Mouse (Mus musculus) MEL (cell line): ENCODE measurements around the gene Exog. TPM values are rescaled to one million over a fixed set of nuclear protein-coding genes. Genes with fewer than 3 reads are reported as not detected.

Experiments used
- DNase-seq: peaks from one replicate; pipeline ENCODE4 v3.0.0; 2011; ENCODE audit warnings: low read depth, low spot score
- H3K27ac ChIP-seq: 2 replicates; pipeline ENCODE4 v1.5.1; 2012; ENCODE audit warnings: low read depth, mild to moderate bottlenecking, control low read depth, low read length, moderate library complexity; ENCODE audit not compliant: control insufficient read depth
- H3K27me3 ChIP-seq, 2 experiments: fragments of 150-350 bp in 1 of 2; sonication (generic) in 1 of 2; 2 replicates each; pipeline ENCODE4 v1.6.1; 2012; ENCODE audit warnings: low read length in 2 of 2, mild to moderate bottlenecking in 2 of 2, improper control_type of control experiment in 1 of 2, moderate library complexity in 1 of 2; ENCODE audit not compliant: insufficient read depth in 2 of 2, control insufficient read depth in 1 of 2
- H3K36me3 ChIP-seq, 2 experiments: 2 replicates each; pipeline ENCODE4 v1.6.1; 2012 to 2014; ENCODE audit warnings: low read length in 2 of 2, improper control_type of control experiment in 1 of 2, inconsistent platforms in 1 of 2, mild to moderate bottlenecking in 1 of 2; ENCODE audit not compliant: insufficient read depth in 2 of 2, control insufficient read depth in 1 of 2
- H3K4me1 ChIP-seq, 2 experiments: fragments of 150-350 bp in 1 of 2; sonication (generic) in 1 of 2; 2 replicates each; pipeline ENCODE4 v1.6.1; 2012; ENCODE audit warnings: low read length in 2 of 2, improper control_type of control experiment in 1 of 2, mild to moderate bottlenecking in 1 of 2; ENCODE audit not compliant: insufficient read depth in 2 of 2, control insufficient read depth in 1 of 2
- H3K4me3 ChIP-seq, 2 experiments: fragments of 150-350 bp in 1 of 2; sonication (generic) in 1 of 2; 2 replicates each; pipeline ENCODE4 v1.5.1; 2012; ENCODE audit warnings: low read depth in 2 of 2, low read length in 2 of 2, mild to moderate bottlenecking in 2 of 2, moderate library complexity in 2 of 2, control low read depth in 1 of 2, improper control_type of control experiment in 1 of 2; ENCODE audit not compliant: control insufficient read depth in 1 of 2, insufficient read depth in 1 of 2
- H3K79me2 ChIP-seq: 2 replicates; pipeline ENCODE4 v1.6.1; 2012; ENCODE audit warnings: mild to moderate bottlenecking, low read length, moderate library complexity; ENCODE audit not compliant: control insufficient read depth, poor library complexity, insufficient read depth
- H3K9ac ChIP-seq: 2 replicates; pipeline ENCODE4 v1.6.1; 2012; ENCODE audit warnings: low read depth, mild to moderate bottlenecking, control low read depth, low read length, moderate library complexity; ENCODE audit not compliant: control insufficient read depth, poor library complexity, severe bottlenecking
- H3K9me3 ChIP-seq: fragments of 150-350 bp; sonication (generic); replicated peaks from 2 replicates; pipeline ENCODE4 v1.6.1; 2012; ENCODE audit warnings: mild to moderate bottlenecking, low read length, improper control_type of control experiment, moderate library complexity; ENCODE audit not compliant: insufficient read depth
- CHD1 ChIP-seq: IDR thresholded peaks from 2 replicates; pipeline ENCODE4 v1.6.1; 2012; ENCODE audit warnings: low read depth, mild to moderate bottlenecking, inconsistent platforms, low read length, improper control_type of control experiment
- CHD2 ChIP-seq: IDR thresholded peaks from 2 replicates; pipeline ENCODE4 v1.6.1; 2011; ENCODE audit warnings: low read length, improper control_type of control experiment
- CTCF ChIP-seq, 3 experiments: IDR thresholded peaks in 2 of 3; conservative IDR thresholded peaks in 1 of 3; 2 replicates each; pipeline ENCODE4 v1.5.1; 2011 to 2012; ENCODE audit warnings: low read length in 3 of 3, low read depth in 2 of 3, mild to moderate bottlenecking in 2 of 3, improper control_type of control experiment in 1 of 3, inconsistent platforms in 1 of 3, mixed read lengths in 1 of 3, moderate library complexity in 1 of 3; ENCODE audit not compliant: control insufficient read depth in 1 of 3, insufficient read depth in 1 of 3, poor library complexity in 1 of 3, severe bottlenecking in 1 of 3
- E2F4 ChIP-seq: IDR thresholded peaks from 2 replicates; pipeline ENCODE4 v1.6.1; 2011; ENCODE audit warnings: low read depth, low read length, improper control_type of control experiment, borderline replicate concordance
- GABPA ChIP-seq: IDR thresholded peaks from 2 replicates; pipeline ENCODE4 v1.6.1; 2012; ENCODE audit warnings: low read depth, mild to moderate bottlenecking, inconsistent platforms, low read length, improper control_type of control experiment, moderate library complexity
- GATA1 ChIP-seq: IDR thresholded peaks from 2 replicates; pipeline ENCODE4 v1.6.1; 2011; ENCODE audit warnings: low read depth, low read length, improper control_type of control experiment
- KAT2A ChIP-seq: conservative IDR thresholded peaks from 2 replicates; pipeline ENCODE4 v1.6.1; 2012; ENCODE audit warnings: low read depth, low read length, improper control_type of control experiment, inconsistent platforms
- MAFK ChIP-seq: IDR thresholded peaks from 2 replicates; pipeline ENCODE4 v1.6.1; 2011; ENCODE audit warnings: low read depth, mild to moderate bottlenecking, low read length, improper control_type of control experiment, borderline replicate concordance
- MAX ChIP-seq: IDR thresholded peaks from 2 replicates; pipeline ENCODE4 v1.6.1; 2011; ENCODE audit warnings: low read length, improper control_type of control experiment
- MAZ ChIP-seq: IDR thresholded peaks from 2 replicates; pipeline ENCODE4 v1.6.1; 2012; ENCODE audit warnings: low read depth, mild to moderate bottlenecking, inconsistent platforms, low read length, improper control_type of control experiment
- MEF2A ChIP-seq: IDR thresholded peaks from 2 replicates; pipeline ENCODE4 v1.6.1; 2014; ENCODE audit warnings: low read depth, mild to moderate bottlenecking, inconsistent platforms, low read length, improper control_type of control experiment; ENCODE audit not compliant: poor library complexity, insufficient replicate concordance, severe bottlenecking; ENCODE audit errors: extremely low read depth
- MXI1 ChIP-seq: IDR thresholded peaks from 2 replicates; pipeline ENCODE4 v1.6.1; 2011; ENCODE audit warnings: mild to moderate bottlenecking, low read depth, low read length, improper control_type of control experiment
- MYC ChIP-seq: IDR thresholded peaks from 2 replicates; pipeline ENCODE4 v1.6.1; 2011; ENCODE audit warnings: low read depth, mild to moderate bottlenecking, low read length, improper control_type of control experiment, moderate library complexity
- NRF1 ChIP-seq: IDR thresholded peaks from 2 replicates; pipeline ENCODE4 v1.6.1; 2014; ENCODE audit warnings: low read depth, mild to moderate bottlenecking, inconsistent platforms, low read length, improper control_type of control experiment, moderate library complexity; ENCODE audit not compliant: poor library complexity, insufficient read depth, severe bottlenecking
- POLR2AphosphoS5 ChIP-seq: IDR thresholded peaks from 2 replicates; pipeline ENCODE4 v1.6.1; 2012; ENCODE audit warnings: low read depth, borderline replicate concordance, mild to moderate bottlenecking, inconsistent platforms, low read length, moderate library complexity, mixed read lengths
- RAD21 ChIP-seq: IDR thresholded peaks from 2 replicates; pipeline ENCODE4 v1.6.1; 2011; ENCODE audit warnings: mild to moderate bottlenecking, low read depth, low read length, improper control_type of control experiment
- SIN3A ChIP-seq: IDR thresholded peaks from 2 replicates; pipeline ENCODE4 v1.6.1; 2012; ENCODE audit warnings: low read length, improper control_type of control experiment, inconsistent platforms
- SMC3 ChIP-seq: IDR thresholded peaks from 2 replicates; pipeline ENCODE4 v1.6.1; 2011; ENCODE audit warnings: low read depth, low read length, improper control_type of control experiment
- TAL1 ChIP-seq: IDR thresholded peaks from 2 replicates; pipeline ENCODE4 v1.6.1; 2012; ENCODE audit warnings: mild to moderate bottlenecking, inconsistent platforms, low read length, moderate library complexity, mixed read lengths
- TBP ChIP-seq: IDR thresholded peaks from 2 replicates; pipeline ENCODE4 v1.8.0; 2011; ENCODE audit warnings: low read depth, low read length, improper control_type of control experiment
- UBTF ChIP-seq: IDR thresholded peaks from 2 replicates; pipeline ENCODE4 v1.6.1; 2012; ENCODE audit warnings: low read depth, mild to moderate bottlenecking, inconsistent platforms, low read length, improper control_type of control experiment, moderate library complexity, borderline replicate concordance; ENCODE audit not compliant: insufficient read depth
- ZC3H11A ChIP-seq: IDR thresholded peaks from 2 replicates; pipeline ENCODE4 v1.6.1; 2012; ENCODE audit warnings: low read depth, mild to moderate bottlenecking, inconsistent platforms, low read length, improper control_type of control experiment
- ZMIZ1 ChIP-seq: IDR thresholded peaks from 2 replicates; pipeline ENCODE4 v1.6.1; 2012; ENCODE audit warnings: low read depth, mild to moderate bottlenecking, inconsistent platforms, low read length, improper control_type of control experiment, moderate library complexity
- ZNF384 ChIP-seq: IDR thresholded peaks from 2 replicates; pipeline ENCODE4 v1.6.1; 2012; ENCODE audit warnings: low read depth, mild to moderate bottlenecking, inconsistent platforms, low read length, improper control_type of control experiment
- polyA plus RNA-seq, 2 experiments: library from polyadenylated mRNA; stranded (reverse) in 1 of 2; unstranded in 1 of 2; fragments of >175 nt in 1 of 2; fragments of >200 nt in 1 of 2; gene quantifications; 2 replicates each; pipeline versions ENCODE4 v1.2.1 to v1.2.4; 2012; ENCODE audit warnings: low replicate concordance in 2 of 2, low read depth in 1 of 2; ENCODE audit not compliant: insufficient read length in 2 of 2, insufficient read depth in 1 of 2, missing spikeins in 1 of 2
- total RNA-seq: library from RNA; depleted of rRNA; stranded (reverse); fragments of 300-350 nt; gene quantifications from 2 replicates; pipeline ENCODE4 v1.2.3, GENCODE M21; 2012

Exog gene
- total and polyA plus RNA-seq, 3 experiments, result 11.7 to 12.1 TPM; not detected in 1

DNA sequence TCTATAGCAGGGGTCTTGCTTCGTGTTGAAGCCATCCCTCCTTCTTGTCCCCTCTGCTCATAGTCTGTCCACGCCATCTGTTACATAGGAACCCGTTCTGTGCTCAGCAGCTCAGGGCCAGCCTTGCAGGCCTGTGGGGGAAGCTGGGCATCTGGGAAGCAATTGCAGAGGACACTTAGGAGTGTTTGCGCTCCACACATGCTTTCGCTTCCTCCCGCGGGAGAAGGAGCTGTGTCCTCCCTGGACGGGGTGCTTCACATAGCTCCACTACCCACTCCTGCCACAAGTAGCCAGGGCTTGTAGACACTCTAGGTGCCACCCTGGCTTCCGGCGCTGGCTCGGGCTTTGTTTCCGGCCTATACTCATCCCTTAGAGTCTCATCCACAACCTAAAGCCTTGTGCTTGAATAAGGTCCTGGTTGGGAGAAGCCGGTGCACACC lies 18.7 kb upstream of the Exog start:
- TF ChIP-seq MEF2A (no peak), UBTF (no peak), E2F4 (no peak), TAL1 (no peak), POLR2AphosphoS5 (no peak), ZNF384 (no peak), KAT2A (no peak), TBP (no peak), SMC3 (no peak), SIN3A (no peak), CHD2 (no peak), MAZ (no peak), MAFK (no peak), GATA1 (no peak), CTCF (IDR thresholded peaks at IDR 0.05 in 2 of 3, conservative IDR thresholded peaks at IDR 0.05 in 1 of 3; ENCODE audit: control insufficient read depth in 1 of 3, insufficient read depth in 1 of 3, low read depth in 2 of 3, low read length in 3 of 3, poor library complexity in 1 of 3, severe bottlenecking in 1 of 3) (no peak), ZC3H11A (no peak)
- no peak overlapping the region for H3K27ac ChIP-seq
- no peak for DNase-seq

DNA sequence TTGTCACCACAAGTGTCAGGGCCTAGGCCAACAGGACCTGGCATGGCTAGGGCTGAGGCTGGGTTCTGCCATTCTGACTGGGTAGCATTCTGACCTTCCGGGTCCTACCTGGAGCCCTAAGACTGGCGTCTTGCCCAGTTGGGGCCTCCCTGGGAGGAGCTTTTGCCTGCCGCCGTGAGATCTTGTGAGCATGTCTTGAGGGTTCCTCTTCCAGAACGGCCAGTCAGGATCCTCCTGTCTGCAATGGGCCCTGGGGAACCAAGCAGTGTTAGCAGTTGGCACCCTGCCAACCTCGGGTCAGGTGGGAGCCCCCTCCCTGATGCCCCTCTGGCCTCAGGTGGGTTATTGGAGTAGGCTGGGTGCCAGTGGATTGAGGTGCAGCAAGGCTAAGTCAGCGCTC lies 18.3 kb upstream of the Exog start:
- Histone ChIP-seq H3K27ac (no peak overlapping the region), H3K4me1 (no peaks in the 10 kb centered on the region), H3K36me3 (no peaks in the 10 kb centered on the region), H3K4me3 (no peak overlapping the region), H3K9me3 (no peaks in the 10 kb centered on the region), H3K79me2 (no peaks in the 10 kb centered on the region), H3K27me3 (no peaks in the 10 kb centered on the region), H3K9ac (no peak overlapping the region)
- DNase-seq, result no peak
- no peak for TF ChIP-seq MYC
- no peak for TF ChIP-seq MXI1
- TF ChIP-seq CHD2, result no peak
- no peak for TF ChIP-seq GABPA
- TF ChIP-seq CHD1, result no peak
- TF ChIP-seq ZMIZ1, result no peak
- TF ChIP-seq GATA1, result no peak
- no peak for TF ChIP-seq MAZ
- TF ChIP-seq NRF1, result no peak
- no peak for TF ChIP-seq MAX
- no peak for TF ChIP-seq RAD21

More for the DNA sequence above, 18.7 kb upstream of the Exog start:
- Histone ChIP-seq H3K4me1 (no peaks in the 10 kb centered on the region), H3K9ac (no peak overlapping the region), H3K4me3 (no peak overlapping the region), H3K9me3 (no peaks in the 10 kb centered on the region), H3K36me3 (no peaks in the 10 kb centered on the region), H3K79me2 (no peaks in the 10 kb centered on the region), H3K27me3 (no peaks in the 10 kb centered on the region)
